Mouse (Mus musculus) heart, embryonic 12.5 days (tissue): ENCODE results near the gene Itgb1bp1. TPM values are rescaled to one million over a fixed set of nuclear protein-coding genes. Genes with fewer than 3 reads are reported as not detected.

Experiments used
- ATAC-seq: fragments of 200-750 bp; cut with Nextera tagmentation; 2 replicates; pipeline ENCODE4 v1.8.0; 2017; ENCODE audit warnings: moderate TSS enrichment, moderate library complexity; ENCODE audit not compliant: insufficient number of reproducible peaks, low FRiP score
- H3K27ac ChIP-seq: fragments of 300-500 bp; sonication (generic); 2 replicates; pipeline ENCODE4 v1.5.1; 2016; ENCODE audit warnings: mild to moderate bottlenecking, moderate library complexity; ENCODE audit not compliant: poor library complexity, severe bottlenecking
- H3K27me3 ChIP-seq: fragments of 300-500 bp; sonication (generic); replicated peaks from 2 replicates; pipeline ENCODE4 v1.6.1; 2016; ENCODE audit warnings: mild to moderate bottlenecking, moderate library complexity
- H3K36me3 ChIP-seq: fragments of 300-500 bp; sonication (generic); 2 replicates; pipeline ENCODE4 v1.6.1; 2016; ENCODE audit warnings: mild to moderate bottlenecking, moderate library complexity
- H3K4me1 ChIP-seq: fragments of 300-500 bp; sonication (generic); replicated peaks from 2 replicates; pipeline ENCODE4 v1.6.1; 2016; ENCODE audit warnings: mild to moderate bottlenecking
- H3K4me2 ChIP-seq: fragments of 300-500 bp; sonication (generic); 2 replicates; pipeline ENCODE4 v1.6.1; 2016; ENCODE audit warnings: mild to moderate bottlenecking, moderate library complexity
- H3K4me3 ChIP-seq: fragments of 300-500 bp; sonication (generic); 2 replicates; pipeline ENCODE4 v1.5.1; 2016; ENCODE audit warnings: mild to moderate bottlenecking
- H3K9ac ChIP-seq: fragments of 300-500 bp; sonication (generic); 2 replicates; pipeline ENCODE4 v1.6.1; 2016; ENCODE audit warnings: mild to moderate bottlenecking, moderate library complexity
- H3K9me3 ChIP-seq: fragments of 300-500 bp; sonication (generic); replicated peaks from 2 replicates; pipeline ENCODE4 v1.6.1; 2016; ENCODE audit warnings: mild to moderate bottlenecking, moderate library complexity
- WGBS: fragments of 180-500 bp; shearing (Covaris S2); methylation state at CpG from one replicate; pipeline ENCODE4 v1.1.7; 2016; 5-methylcytosine and 5-hydroxymethylcytosine counted together
- polyA plus RNA-seq: library from polyadenylated mRNA; unstranded; fragments of >200 nt; fragmentation: Nextera tagmentation; extraction: Ambion mirVana; gene quantifications from 2 replicates; pipeline ENCODE4 v1.2.1, GENCODE M21; 2016

Gene Itgb1bp1
- polyA plus RNA-seq, 1 experiment from 2014 or later = 31.9 TPM

GRCm38 (mm10) chr12:21191546-21191945 lies 94.5 kb downstream of the Itgb1bp1 start:
- no peak overlapping the region for H3K4me2 ChIP-seq
- no peak overlapping the region for H3K4me3 ChIP-seq
- no peaks in the 10 kb centered on the region for H3K27me3 ChIP-seq
- H3K36me3 ChIP-seq = peaks cover 6% of the 10 kb centered on the region; the same call in 1 of the 2 replicates
- no peaks in the 10 kb centered on the region for H3K9me3 ChIP-seq
- 68% methylated on average over 2 of the region's 2 CpGs for WGBS
- ATAC-seq = no peak
- peaks cover 14% of the 10 kb centered on the region; the same call in 1 of the 2 replicates for H3K4me1 ChIP-seq
- no peak overlapping the region for H3K27ac ChIP-seq
- H3K9ac ChIP-seq = no peak overlapping the region

Other genes starting within 250 kb of the Itgb1bp1 start
- 74.3 and 76.3 TPM in 2 replicates for gene Cpsf3, start 893 bp downstream of the Itgb1bp1 start, polyA plus RNA-seq
- 37.3 and 39.0 TPM in 2 replicates for gene Iah1, start 30.1 kb upstream of the Itgb1bp1 start, polyA plus RNA-seq
- 38.6 and 39.9 TPM in 2 replicates for gene Adam17, start 87.3 kb upstream of the Itgb1bp1 start, polyA plus RNA-seq
- gene Ywhaq, start 131.4 kb upstream of the Itgb1bp1 start, polyA plus RNA-seq = 558 and 566 TPM in 2 replicates